Mouse (Mus musculus) CD4-positive helper T cell, adult 2 months (primary cell): ENCODE results near the gene Rps11.
"Not testable (repeated sequence)": the region's sequence is repeated elsewhere in the genome, so short reads cannot be mapped to it uniquely, and the experiment has no call there.

ENCODE experiments used
- DNase-seq: peaks from one replicate; pipeline ENCODE4 v3.0.0-alpha.2; 2012; ENCODE audit warnings: low read depth, missing footprints, low spot score

Gene Rps11

DNA sequence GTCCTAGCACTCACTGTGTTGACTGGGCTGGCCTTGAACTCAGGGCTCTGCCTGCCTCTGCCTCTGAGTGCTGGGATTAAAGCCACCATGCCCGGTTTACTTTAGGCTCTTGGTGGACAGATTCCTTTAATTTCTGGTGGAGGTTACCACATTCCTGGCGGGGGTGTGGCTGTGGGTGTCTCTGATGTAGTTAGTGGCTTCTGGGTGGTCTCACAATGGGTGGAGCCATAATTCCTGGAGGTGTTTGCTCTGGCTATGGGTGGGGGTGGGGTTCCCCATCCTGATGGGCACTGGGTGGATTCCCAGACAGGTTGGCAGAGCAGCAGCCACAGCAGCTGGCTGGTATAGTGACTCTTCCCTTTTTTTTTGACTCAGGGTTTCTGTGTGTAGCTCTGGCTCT lies 12.3 kb downstream of the Rps11 start:
- no peak for DNase-seq

DNA sequence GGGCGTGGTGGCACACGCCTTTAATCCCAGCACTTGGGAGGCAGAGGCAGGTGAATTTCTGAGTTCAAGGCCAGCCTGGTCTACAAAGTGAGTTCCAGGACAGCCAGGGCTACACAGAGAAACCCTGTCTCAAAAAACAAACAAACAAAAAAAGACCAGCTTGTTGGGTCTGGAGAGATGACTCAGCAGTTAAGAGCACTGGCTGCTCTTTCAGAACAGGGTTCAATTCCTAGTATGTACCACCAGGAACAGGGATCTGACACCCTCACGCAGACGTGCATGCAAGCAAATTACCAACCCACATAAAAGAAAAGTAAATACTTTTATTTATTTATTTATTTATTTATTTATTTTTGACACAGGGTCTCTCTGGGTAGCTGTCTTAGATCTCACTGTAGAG lies 14.2 kb downstream of the Rps11 start:
- not testable (repeated sequence) for DNase-seq

DNA sequence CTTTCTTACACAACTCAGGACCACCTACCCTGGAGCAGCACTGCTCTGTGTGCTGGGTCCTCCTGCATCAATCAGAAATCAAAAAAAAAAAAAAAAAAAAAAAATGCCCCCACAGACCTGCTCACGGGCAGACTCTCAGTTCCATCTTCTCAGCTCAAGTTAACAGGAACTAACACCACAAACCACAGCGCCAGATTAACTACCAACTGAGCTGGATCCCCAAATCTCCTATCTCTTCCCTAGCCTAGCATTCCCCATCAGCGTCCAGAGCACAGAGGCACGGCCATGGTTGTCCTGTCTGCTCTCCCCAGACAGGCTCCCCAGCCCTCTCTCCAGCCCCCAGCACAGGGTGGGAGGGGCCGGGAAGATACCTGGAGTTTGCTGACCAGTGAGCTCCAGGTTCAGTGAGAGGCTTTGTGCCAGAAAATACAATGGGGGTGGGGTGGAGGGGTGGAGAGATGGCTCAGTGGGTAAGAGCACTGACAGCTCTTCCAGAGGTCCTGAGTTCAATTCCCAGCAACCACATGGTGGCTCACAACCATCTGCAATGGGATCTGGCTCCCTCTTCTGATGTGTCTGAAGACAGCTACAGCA lies 17.1 kb downstream of the Rps11 start:
- peak; percentile 33 for DNase-seq

DNA sequence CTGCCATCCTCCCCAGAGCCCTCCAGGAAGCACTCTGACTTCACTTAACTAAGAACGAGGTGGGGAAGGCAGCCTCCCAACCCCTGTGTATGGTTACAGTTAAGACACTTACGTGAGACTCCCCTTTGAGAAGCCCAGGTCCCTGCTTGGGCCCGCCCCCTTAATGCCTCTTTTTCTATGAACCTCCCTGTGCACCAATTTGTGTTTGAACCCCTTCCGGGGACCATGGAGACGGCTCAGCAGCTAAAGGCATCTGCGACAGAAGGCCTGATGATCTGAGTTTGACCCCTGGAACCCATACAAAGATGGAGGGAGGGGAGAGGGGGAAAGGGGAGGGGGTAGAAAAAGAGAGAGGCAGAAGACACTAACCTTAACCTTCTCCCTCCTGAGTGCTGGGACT lies 17.8 kb downstream of the Rps11 start:
- DNase-seq = no peak

- DNase-seq = no peak
Measured at GRCm38 (mm10) chr7:45105491-45105890, 18.7 kb downstream of the Rps11 start.

GRCm38 (mm10) chr7:45104941-45105340 lies 19.3 kb downstream of the Rps11 start:
- DNase-seq = no peak

DNA sequence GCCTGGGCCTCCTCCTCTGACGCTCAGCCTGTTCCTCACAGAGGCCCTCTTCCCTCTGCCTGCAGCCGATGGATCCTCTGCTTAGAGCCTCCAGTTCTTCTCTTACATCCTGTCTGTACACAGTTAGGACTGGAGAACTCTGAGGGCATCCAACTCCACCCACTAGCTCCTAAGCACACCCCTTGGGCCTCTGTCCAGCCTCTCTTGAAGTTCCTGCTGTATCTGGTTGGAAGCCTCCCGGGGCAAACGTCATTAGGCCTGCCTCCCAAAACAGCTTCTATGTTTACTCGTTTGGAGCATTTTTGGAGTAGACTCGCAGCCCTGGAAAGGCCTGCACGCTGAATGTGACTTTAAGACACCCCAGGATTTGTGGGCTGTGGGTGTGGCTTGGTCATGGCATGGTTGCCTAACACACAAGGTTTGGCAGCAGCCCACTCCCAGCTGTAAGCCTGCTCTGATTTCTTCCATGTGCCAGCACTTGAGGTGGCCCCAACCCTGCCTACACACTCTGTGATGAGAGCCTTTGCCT lies 20.5 kb downstream of the Rps11 start, which contains the start of gene Fcgrt:
Gene Fcgrt (minus strand): TSS at position 200 of the 529 bp plus-strand sequence.
- no peak for DNase-seq

DNA sequence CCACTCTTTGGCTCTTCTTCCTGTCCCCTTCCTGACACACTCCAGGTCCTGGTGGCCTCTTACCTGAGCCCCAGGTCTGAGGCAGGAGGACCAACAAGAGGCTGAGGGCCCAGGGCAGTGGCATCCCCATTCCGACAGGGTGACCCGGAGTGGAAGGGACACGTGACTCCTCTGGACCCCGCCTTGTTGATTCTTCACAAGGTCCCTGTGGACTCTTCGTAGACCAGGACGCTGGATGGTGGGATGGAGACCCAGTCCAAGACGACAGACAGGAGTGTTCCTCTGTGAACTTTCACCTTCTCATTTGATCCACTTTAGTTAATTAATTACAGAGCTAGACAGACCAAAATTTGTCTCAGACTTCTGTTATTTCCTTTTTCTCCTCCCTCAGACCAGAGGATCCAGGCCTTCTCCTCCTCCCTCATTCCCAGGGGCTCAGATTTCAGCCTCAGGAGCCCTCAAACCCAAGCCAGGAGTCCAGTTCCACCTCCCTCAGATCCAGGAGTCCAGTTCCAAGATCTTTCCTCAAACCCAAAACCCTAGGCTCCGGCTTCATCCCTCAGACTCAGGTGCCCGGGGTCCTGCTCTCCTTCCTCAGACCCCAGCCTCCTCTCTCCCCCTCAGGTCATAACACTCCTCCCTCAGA lies 21.2 kb downstream of the Rps11 start:
- DNase-seq = no peak

GRCm38 (mm10) chr7:45102441-45102840 lies 21.8 kb downstream of the Rps11 start:
- no peak for DNase-seq

GRCm38 (mm10) chr7:45100046-45100445 lies 24.2 kb downstream of the Rps11 start:
- DNase-seq = no peak

- no peak for DNase-seq
Measured at GRCm38 (mm10) chr7:45098541-45099240, 25.5 kb downstream of the Rps11 start.

DNA sequence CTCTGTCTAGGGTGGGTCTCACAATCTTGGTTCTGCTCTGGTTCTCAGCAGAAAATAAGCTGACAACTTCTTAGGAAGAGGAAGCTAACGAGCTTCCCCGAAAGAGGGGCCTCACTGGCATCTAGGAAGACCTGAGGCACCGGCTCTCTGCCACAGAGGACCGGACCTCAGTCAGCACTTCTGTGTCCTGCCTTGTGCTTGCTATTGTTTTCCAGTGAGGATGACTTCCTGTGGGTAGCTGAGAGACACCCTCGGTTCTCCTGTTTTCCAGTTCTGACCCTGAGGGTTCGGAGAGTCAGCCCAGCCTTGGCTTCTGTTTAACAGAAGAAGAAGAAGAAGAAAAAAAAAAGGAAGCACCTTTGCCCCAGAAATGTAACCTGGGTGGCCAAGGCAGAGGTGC lies 26.8 kb downstream of the Rps11 start:
- DNase-seq = no peak

GRCm38 (mm10) chr7:45095965-45096364 lies 28.3 kb downstream of the Rps11 start:
- DNase-seq = not testable (repeated sequence)

DNA sequence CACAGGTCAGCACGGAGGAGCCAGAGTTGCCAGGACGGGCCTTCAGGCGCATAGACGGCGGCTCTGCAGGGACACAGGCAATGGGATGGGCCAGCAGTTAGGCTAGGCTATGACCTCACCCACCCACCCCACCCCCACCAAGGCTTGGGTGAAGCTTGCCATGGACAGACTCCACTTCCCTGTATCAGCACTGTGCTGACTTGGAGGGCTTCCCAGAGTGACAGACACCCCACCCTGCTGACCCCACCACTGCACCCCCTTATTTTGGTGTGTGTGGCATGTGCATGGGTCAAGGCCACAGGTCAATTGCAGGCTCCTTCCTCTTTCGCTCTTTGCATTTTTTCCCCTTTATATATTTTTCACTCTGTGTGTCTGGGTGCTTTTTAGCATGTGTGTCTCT lies 28.9 kb downstream of the Rps11 start:
- no peak for DNase-seq

DNA sequence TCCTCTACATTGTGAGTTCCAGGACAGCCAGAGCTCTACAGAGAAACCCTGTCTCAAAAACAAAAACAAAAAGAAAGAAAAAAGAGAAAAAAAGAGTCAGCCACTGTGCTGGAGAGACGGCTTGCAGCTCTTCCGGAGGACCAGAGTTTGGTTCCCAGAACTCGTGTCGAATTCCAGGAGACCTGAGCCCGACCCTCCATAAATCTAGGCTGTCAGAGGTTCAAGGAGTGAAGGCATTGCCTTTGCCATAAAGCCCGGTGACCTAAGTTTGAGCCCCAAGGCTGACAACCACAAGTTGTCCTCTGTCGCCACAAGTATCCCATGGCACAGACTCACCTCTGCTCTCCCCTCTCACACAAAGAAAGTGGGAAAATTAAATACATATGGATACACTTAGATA lies 30.1 kb downstream of the Rps11 start:
- DNase-seq = no peak

DNA sequence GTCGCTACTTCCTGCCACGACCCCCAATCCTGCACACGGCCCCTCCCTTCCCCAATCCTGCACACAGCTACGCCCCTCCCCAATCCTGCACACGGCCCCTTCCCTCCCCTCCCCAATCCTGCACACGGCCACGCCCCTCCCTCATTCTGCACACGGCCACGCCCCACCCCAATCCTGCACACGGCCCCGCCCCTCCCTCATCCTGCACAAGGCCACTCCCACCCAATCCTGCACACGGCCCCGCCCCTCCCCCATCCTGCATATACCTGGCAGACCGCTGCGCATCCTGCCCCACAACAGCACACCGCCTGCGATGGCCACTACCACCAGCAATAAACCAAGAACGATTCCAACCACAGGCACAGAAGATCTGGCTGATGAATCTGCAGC lies 30.7 kb downstream of the Rps11 start:
- DNase-seq = peak; percentile 29

DNA sequence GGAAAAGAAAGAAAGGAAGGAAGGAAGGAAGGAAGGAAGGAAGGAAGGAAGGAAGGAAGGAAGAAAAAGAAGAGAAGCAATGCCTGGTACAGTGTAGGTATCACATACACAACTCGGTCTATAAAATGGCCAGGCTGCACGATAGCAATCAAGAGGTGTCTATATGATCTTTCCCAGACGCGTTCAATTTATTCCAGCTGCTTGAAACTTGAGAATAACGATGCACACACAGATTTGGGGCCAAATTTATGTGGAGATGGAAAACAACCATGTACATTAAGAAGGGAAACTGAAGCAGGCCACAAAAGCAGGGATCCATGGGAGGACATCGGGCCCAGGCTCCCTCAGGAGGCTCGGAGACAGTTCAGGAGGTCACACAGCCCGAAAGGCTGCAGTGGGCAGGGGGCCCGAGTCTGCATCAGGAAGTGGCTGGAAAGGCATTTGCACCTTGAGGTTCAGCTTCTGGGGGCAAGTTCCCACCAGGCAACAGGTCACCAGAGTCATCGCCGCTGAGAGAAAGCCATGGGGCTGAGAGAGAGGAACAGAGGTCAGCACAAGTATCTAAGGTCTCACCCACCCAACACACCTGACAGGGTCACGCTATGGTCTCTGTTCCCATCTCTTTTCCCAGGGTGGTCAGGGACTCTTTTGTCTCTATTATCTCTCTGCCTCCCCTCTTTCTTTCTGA lies 31.3 kb downstream of the Rps11 start:
- no peak for DNase-seq

DNA sequence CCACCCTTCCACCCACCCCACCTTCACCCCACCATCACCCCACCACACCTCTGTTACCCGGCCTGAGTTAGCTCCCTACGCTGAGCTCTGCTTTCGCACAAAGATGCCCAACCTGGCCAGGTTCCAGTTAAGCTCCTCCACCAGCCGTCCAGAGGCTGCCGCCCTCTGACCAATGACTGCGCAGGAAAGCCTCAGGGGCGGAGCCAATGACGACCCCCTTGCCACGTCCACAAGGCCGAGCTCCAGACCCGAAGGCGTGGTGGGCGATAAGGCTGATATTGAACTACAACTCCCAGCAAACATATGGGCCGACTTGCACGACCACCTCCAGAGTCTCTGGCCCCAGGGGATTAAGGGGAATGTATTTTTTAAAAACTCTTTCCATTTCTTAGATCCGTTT lies 32.2 kb downstream of the Rps11 start, which contains the start of gene Rcn3:
Gene Rcn3 (minus strand): TSS at position 174 of the 400 bp plus-strand sequence.
- no peak for DNase-seq

- DNase-seq = no peak
Measured at GRCm38 (mm10) chr7:45091001-45091990, 32.9 kb downstream of the Rps11 start.

- DNase-seq = peak; percentile 27
Measured at GRCm38 (mm10) chr7:45090251-45090977, 33.8 kb downstream of the Rps11 start.
